Mouse (Mus musculus): ENCODE results near the gene Nrn1. TPM values are rescaled to one million over a fixed set of nuclear protein-coding genes. Genes with fewer than 3 reads are reported as not detected.

Nrn1 gene
- 1.7 and 4.4 TPM in 2 replicates for polyA plus RNA-seq (2012; rRNA removed)

GRCm38 (mm10) chr13:36734731-36735571 lies at the start of gene Nrn1:
Gene Nrn1, minus strand, starts transcription at chr13:36735131.

